Mouse (Mus musculus): Measurements from ENCODE around the gene 1700001C19Rik.

1700001C19Rik gene

DNA sequence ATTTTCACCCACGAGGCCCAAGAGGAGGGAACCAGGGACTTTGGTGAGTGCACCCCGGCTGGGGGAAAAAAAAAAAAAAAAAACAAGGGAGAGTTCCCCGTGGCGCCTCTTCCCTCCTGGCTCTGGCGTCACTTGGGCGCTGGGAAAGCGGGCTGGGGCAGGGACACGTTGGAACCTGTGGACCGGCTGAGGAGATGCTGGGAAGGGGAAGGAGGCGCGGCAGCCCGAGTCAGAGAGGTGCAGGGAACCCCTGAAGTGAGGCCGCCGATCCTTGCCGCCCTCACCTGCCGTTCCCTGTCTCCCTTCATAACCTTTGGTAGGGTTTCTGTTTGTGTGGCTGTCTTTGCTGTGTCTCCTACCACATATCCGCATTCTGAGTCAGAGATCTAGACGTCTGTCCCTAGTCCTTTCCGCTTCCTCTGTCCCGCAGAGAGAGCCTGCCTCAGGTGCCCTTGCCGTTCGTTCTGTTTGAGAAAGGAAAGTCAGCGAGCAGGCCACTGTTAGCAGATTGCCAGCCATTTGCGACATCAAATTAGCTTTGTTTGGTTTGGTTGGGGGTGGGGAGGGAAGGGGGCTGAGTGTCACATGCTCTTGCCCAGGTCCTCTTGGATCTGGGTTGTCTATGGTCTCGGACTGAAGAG is at the start of gene 1700001C19Rik:
1700001C19Rik (minus strand) TSS at position 470 of the 641 bp plus-strand sequence.
- in situ Hi-C loops (cut with MboI, MseI) = no loop called here

DNA sequence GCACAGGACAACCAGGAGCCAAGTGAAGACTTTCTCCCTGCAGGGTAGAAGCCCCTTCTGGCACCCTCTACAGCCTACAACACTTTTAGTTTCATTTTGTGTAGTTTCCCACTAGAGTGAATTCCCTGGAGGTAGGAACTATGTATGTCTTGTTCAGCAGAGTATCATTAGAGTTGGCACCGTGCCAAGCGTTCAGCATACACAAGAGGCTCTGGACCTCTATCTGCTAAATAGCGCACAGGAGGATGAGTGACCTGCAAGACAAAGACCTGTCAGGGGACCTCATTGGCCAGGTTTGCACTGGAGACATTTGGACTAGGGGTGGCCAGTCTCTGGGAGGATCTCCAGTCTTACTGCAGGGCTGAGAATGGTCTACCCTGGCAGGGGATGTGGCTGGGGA is 48.6 kb upstream of the 1700001C19Rik start:
- in situ Hi-C loops (cut with MboI, MseI) = no loop called here

GRCm38 (mm10) chr17:47484993-47485392 is 47.8 kb upstream of the 1700001C19Rik start:
- in situ Hi-C loops (cut with MboI, MseI) = no loop called here

- in situ Hi-C loops (cut with MboI, MseI) = no loop called here
Observed at GRCm38 (mm10) chr17:47484241-47484921, 47.2 kb upstream of the 1700001C19Rik start.

- in situ Hi-C loops (cut with MboI, MseI) = no loop called here
Observed at GRCm38 (mm10) chr17:47482401-47482800, 45.2 kb upstream of the 1700001C19Rik start.

GRCm38 (mm10) chr17:47479887-47480286 is 42.7 kb upstream of the 1700001C19Rik start:
- in situ Hi-C loops (cut with MboI, MseI) = no loop called here

- in situ Hi-C loops (cut with MboI, MseI) = no loop called here
Observed at GRCm38 (mm10) chr17:47475714-47476113, 38.5 kb upstream of the 1700001C19Rik start.

DNA sequence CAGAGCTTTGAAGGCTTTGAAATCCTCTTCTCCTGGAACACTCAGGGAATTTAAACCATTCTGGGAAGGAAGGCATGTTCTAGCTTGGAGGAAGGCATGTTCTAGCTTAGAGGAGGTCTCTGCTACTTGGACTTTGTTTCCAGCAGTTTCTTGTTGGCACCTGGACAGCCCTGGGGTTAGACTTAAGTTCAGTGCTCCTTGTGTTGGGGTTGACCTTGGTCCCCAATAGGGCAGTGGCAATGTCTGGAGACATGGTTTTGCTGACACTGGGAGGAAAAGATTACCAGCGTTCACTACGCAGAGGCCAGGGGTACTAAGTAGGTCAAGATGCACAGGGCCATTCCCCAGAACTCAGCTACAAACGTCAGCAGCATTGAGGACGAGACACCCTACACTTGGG is 38.0 kb upstream of the 1700001C19Rik start:
- in situ Hi-C loops (cut with MboI, MseI) = no loop called here

GRCm38 (mm10) chr17:47474250-47474649 is 37.1 kb upstream of the 1700001C19Rik start:
- in situ Hi-C loops (cut with MboI, MseI) = no loop called here

- in situ Hi-C loops (cut with MboI, MseI) = no loop called here
Observed at GRCm38 (mm10) chr17:47473434-47473974, 36.3 kb upstream of the 1700001C19Rik start.

DNA sequence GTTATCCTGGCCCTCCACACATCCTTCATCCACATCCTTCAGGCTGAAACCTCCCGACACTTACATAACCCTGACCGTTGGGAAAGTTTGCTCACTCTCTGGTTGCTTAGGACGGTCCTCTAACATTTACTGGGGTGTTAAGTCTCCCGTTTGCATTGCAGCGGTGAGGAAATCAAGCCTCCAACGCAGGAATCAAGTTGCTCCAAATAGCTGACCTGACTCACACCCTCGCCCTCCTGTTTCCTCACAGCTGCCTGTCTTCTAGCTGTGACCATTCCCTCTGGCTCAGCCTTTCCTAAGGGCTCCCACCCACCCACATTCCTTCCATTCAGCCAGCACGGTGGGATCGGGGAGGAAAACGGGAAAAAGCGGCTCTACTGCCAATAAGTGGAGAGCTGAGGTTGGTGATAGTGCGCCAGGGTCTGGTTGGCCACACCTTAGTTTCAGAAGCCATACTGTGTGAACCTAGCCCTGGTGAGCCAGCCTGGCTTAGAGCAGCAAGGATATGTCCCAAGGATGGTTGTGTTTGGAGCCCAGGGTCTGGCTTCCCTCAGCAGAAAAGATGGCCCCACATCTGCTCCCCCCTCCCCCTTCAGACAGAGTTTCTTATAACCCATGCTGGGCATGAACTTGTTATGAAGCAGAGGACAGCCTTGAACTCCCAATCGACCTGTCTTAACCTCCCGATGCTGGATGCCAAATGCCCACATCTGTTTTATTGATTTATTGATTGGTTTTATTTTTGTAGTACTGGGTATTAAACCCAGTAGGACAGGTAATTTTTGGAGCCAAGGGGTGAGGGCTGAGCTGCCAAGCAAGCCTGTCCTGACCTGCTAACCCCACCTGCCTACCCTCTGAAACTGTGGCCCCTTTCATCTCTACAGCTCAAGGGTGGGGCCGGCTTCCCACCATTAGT is 35.5 kb upstream of the 1700001C19Rik start:
- in situ Hi-C loops (cut with MboI, MseI) = no loop called here

DNA sequence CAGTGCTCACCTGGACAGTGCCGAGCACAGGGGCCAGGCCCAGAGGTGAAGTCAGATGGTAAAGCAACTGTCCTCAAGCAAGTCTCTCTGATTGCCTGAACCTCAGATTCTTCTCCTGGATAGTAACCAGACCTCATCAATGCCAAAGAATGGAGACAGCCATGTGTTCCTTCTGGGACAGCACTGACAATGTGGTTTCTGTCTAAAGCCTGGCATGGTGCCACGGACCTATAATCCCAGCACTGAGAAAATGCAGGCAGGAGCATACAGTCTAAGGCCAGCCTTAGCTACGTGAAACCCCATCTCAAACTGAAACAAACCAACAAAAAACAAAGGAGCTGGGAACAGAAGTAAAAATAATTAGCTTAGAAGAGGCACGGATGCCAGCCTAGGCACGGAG is 33.5 kb upstream of the 1700001C19Rik start:
- in situ Hi-C loops (cut with MboI, MseI) = no loop called here

DNA sequence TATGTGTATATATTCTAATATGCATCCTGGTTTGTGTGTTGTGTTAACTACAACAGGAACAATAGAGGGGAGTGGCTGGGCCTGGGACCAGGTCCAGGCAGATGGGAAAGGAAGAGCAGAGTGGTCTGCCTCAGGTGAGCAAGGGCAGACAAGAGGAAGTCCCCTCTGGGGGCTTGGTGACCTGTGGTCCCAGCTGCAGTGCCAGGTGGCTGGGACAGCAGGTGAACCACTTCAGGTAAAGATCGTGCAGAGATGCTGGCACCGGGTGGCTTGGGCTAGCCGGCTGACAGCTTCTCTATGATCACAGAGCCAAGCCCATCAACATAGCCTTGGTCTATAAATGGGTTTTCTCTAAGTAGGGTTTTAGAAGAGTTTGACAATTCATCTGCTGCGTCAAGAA is 32.9 kb upstream of the 1700001C19Rik start:
- in situ Hi-C loops (cut with MboI, MseI) = no loop called here

GRCm38 (mm10) chr17:47469642-47470041 is 32.5 kb upstream of the 1700001C19Rik start:
- in situ Hi-C loops (cut with MboI, MseI) = no loop called here

- in situ Hi-C loops (cut with MboI, MseI) = no loop called here
Observed at GRCm38 (mm10) chr17:47468466-47468865, 31.3 kb upstream of the 1700001C19Rik start.

DNA sequence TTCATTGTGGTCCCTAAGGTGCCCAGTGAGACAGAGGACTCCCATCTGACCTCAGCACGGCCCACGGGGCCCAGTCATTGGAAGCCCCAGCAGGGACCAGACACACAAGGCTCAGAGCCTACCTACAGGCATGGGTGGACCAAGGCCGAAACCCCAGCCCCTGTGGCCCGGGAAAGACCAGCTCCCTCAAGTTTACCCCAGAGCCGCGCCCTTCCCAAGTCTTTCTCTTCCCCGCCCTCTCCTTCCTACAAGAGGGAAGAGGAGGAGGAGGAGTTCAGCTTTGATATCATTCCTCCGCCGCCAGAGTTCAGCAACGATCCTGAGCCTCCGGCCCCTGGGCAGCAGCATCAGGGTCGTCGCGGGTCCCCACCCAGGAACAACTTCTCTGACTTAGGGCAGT is 30.9 kb upstream of the 1700001C19Rik start:
- in situ Hi-C loops (cut with MboI, MseI) = no loop called here

- in situ Hi-C loops (cut with MboI, MseI) = no loop called here
Observed at GRCm38 (mm10) chr17:47467659-47468058, 30.5 kb upstream of the 1700001C19Rik start.

DNA sequence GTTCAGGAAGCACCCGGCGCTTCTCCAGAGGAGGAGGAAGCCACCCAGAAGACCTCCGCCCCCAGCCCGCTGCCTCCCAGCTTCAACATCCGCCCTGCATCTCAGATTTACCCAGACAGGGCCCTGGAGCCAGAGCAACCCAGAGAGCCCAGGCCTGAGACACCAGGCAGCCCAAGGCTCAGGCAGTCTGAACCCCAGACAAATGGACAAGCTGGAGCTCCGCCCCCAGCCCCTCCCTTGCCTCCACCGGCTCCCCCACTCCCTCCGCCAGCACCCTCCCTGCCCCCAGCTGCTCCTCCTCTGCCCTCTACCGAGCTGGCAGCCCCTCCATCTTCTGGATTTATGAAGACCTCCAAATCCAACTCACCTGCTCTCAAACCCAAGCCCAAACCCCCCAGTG is 29.1 kb upstream of the 1700001C19Rik start:
- in situ Hi-C loops (cut with MboI, MseI) = no loop called here

DNA sequence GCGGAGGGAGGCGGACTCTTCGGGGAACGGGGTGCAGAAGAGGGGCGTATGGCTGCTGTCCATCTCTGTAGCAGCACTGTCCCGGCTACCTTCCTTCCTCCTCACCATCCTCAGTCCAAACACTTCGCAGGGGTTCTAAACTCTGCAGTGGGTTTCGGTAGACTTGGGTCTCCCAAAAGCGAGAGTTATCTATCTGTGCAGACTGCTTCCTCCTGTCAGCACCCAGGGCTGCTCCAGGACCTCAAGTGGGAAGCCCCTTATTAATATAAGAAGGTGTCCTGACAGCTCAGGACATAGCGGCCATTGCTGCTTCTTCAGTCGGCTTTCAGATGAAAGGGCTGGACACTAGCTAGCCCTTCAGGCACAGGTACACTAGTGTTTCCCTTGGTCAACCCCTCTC is 27.8 kb upstream of the 1700001C19Rik start:
- in situ Hi-C loops (cut with MboI, MseI) = no loop called here

- in situ Hi-C loops (cut with MboI, MseI) = no loop called here
Observed at GRCm38 (mm10) chr17:47464248-47464965, 27.2 kb upstream of the 1700001C19Rik start.

- in situ Hi-C loops (cut with MboI, MseI) = no loop called here
Observed at GRCm38 (mm10) chr17:47462728-47463388, 25.7 kb upstream of the 1700001C19Rik start.
